Mouse (Mus musculus) G1E (cell line): ENCODE measurements at regions not wholly inside any gene's neighbourhood (a gene's known extent, or its start where the extent isn't known, plus 50 kb on each side); places are given as distances from the start of the nearest gene placed in this dataset.

Source experiments
- ATAC-seq: 2 replicates; pipeline ENCODE4 v1.8.0; 2016; ENCODE audit warnings: mild to moderate bottlenecking; ENCODE audit not compliant: insufficient number of reproducible peaks, poor library complexity, low FRiP score, severe bottlenecking; ENCODE audit errors: extremely low read depth
- DNase-seq: peaks from one replicate; pipeline ENCODE4 v3.0.0; 2012; ENCODE audit warnings: low spot score
- H3K27me3 ChIP-seq: 2 replicates; pipeline ENCODE4 v1.6.1; 2012; ENCODE audit warnings: mild to moderate bottlenecking, low read length, inconsistent platforms; ENCODE audit not compliant: insufficient read depth
- H3K36me3 ChIP-seq: replicated peaks from 2 replicates; pipeline ENCODE3; 2012; ENCODE audit warnings: mild to moderate bottlenecking, inconsistent platforms
- H3K4me1 ChIP-seq: 2 replicates; pipeline ENCODE4 v1.6.1; 2012; ENCODE audit warnings: low read depth, low read length, inconsistent platforms, mixed read lengths; ENCODE audit not compliant: insufficient read depth
- H3K4me3 ChIP-seq: 2 replicates; pipeline ENCODE4 v1.5.1; 2012; ENCODE audit warnings: low read depth, mild to moderate bottlenecking, inconsistent platforms, low read length, moderate library complexity, mixed read lengths
- H3K9me3 ChIP-seq: replicated peaks from 2 replicates; pipeline ENCODE4 v1.6.1; 2012; ENCODE audit warnings: inconsistent platforms
- CTCF ChIP-seq: IDR thresholded peaks from 2 replicates; pipeline ENCODE4 v1.5.1; 2012; ENCODE audit warnings: low read depth, low read length, inconsistent platforms, mixed read lengths
- GATA1 ChIP-seq: IDR thresholded peaks from 2 replicates; pipeline ENCODE4 v1.6.1; 2012; ENCODE audit warnings: borderline replicate concordance, low read length, inconsistent platforms, mixed read lengths
- GATA2 ChIP-seq: IDR thresholded peaks from 2 replicates; pipeline ENCODE4 v1.6.1; 2012; ENCODE audit warnings: low read depth, low read length, inconsistent platforms, borderline replicate concordance
- POLR2AphosphoS5 ChIP-seq: IDR thresholded peaks from 2 replicates; pipeline ENCODE4 v1.6.1; 2012; ENCODE audit warnings: low read depth, low read length, inconsistent platforms; ENCODE audit not compliant: insufficient replicate concordance
- TAL1 ChIP-seq: conservative IDR thresholded peaks from 2 replicates; pipeline ENCODE4 v1.6.1; 2012; ENCODE audit warnings: low read depth, low read length, inconsistent platforms, mixed read lengths

- H3K4me3 ChIP-seq = no peak overlapping the region
- H3K27me3 ChIP-seq = no peaks in the 10 kb centered on the region
- TF ChIP-seq CTCF (no peak), TAL1 (no peak), POLR2AphosphoS5 (no peak), GATA1 (no peak), GATA2 (no peak)
- DNase-seq = no peak
- peaks cover 18% of the 10 kb centered on the region for H3K9me3 ChIP-seq
- no peaks in the 10 kb centered on the region for H3K36me3 ChIP-seq
- ATAC-seq = no peak
- no peaks in the 10 kb centered on the region for H3K4me1 ChIP-seq
These were observed 237.1 kb upstream of the Mctp2 start for GRCm38 (mm10) chr7:72543501-72543900.

DNA sequence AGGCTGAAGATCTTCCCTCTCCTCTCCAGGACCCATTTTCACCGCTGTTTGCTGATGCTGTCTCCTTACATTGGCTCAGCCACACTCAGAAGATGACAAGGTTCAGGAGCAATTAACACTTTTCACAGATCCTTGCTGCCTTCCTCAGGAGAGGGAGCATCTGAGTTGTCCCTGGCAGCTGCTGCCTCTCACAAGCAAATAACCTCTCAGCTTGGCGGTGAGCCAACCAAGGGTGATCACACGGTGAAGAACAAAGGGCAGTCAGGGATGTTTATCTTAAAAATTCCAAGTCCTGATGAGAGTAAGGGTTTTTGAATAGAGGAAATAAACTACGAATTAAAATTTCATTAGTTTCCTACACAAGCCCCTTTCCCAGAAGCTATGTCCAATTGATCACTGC lies 237.5 kb upstream of the Mctp2 start:
- Histone ChIP-seq H3K9me3 (peaks cover 18% of the 10 kb centered on the region), H3K36me3 (no peaks in the 10 kb centered on the region), H3K27me3 (no peaks in the 10 kb centered on the region), H3K4me3 (no peak overlapping the region), H3K4me1 (no peaks in the 10 kb centered on the region)
- no peak for ATAC-seq
- TF ChIP-seq GATA1 (no peak), GATA2 (no peak), CTCF (no peak), POLR2AphosphoS5 (no peak), TAL1 (no peak)
- no peak for DNase-seq

DNA sequence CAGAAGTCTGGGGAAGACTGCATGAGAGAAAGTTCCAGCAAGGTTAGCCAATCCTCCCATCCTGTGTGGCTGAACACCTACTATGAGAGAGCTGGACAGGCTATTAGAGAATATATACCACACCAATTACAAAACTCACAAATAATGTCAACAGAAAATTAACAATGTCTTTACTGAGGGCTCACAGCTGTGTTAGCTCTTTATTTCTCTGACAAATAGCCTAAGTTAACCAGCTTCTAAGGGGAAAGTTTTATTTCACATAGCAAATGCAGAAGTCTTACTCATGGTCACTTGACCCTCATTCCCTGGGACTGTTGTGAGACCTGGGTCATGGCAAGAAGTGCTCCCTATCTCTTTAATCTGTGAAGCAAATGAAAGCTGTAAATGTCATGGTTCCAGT lies 261.0 kb upstream of the Mctp2 start:
- Histone ChIP-seq H3K4me3 (no peak overlapping the region), H3K36me3 (no peaks in the 10 kb centered on the region), H3K4me1 (no peaks in the 10 kb centered on the region), H3K27me3 (no peaks in the 10 kb centered on the region), H3K9me3 (peaks cover 11% of the 10 kb centered on the region)
- no peak for TF ChIP-seq POLR2AphosphoS5
- no peak for TF ChIP-seq TAL1
- no peak for TF ChIP-seq GATA2
- no peak for TF ChIP-seq GATA1
- TF ChIP-seq CTCF = no peak
- DNase-seq = no peak
- no peak for ATAC-seq

DNA sequence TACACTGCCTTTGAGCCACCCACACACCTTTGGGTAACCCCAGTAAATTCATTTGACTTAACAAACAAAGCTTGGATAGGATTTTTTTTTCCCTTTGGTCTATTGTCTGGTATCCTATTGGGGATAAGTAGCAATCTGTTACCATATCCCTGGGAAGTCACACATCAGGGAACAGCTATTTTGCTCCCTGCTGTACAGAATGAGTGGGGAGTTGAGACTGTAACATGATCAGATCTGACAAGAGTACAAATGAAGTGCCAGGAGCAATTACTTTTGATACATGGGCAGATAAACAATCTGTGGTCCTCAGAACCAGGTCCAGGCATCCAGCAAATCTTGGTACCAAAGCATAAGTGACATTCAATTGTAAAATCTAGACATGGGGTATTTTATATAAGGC lies 262.8 kb upstream of the Mctp2 start:
- Histone ChIP-seq H3K9me3 (peaks cover 11% of the 10 kb centered on the region), H3K27me3 (no peaks in the 10 kb centered on the region), H3K4me1 (no peaks in the 10 kb centered on the region), H3K4me3 (no peak overlapping the region), H3K36me3 (no peaks in the 10 kb centered on the region)
- TF ChIP-seq CTCF (no peak), GATA2 (no peak), TAL1 (no peak), POLR2AphosphoS5 (no peak), GATA1 (no peak)
- DNase-seq (no peak), ATAC-seq (no peak)

DNA sequence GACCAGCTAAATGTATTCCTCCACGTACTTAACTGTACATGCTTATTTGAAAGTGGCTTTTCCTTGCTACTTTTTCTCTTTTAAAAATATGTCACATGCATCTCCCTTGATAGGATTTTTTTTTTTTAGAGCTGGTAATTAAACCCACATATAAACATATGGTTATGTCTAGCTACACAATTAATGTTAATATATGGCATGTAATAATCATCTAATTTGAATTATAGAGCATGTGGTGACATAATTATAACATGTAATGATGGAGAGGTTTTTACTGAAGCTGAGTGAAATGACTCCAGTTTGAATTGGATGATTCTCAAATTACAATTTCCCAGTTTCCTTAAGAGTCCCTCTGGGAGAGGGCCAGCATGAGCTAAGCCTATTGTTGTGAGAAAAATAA lies 267.9 kb upstream of the Mctp2 start:
- Histone ChIP-seq H3K4me3 (no peak overlapping the region), H3K4me1 (no peaks in the 10 kb centered on the region), H3K36me3 (no peaks in the 10 kb centered on the region), H3K9me3 (peaks cover 8% of the 10 kb centered on the region), H3K27me3 (no peaks in the 10 kb centered on the region)
- no peak for ATAC-seq
- no peak for DNase-seq
- no peak for TF ChIP-seq GATA1
- no peak for TF ChIP-seq GATA2
- no peak for TF ChIP-seq CTCF
- TF ChIP-seq POLR2AphosphoS5 = no peak
- no peak for TF ChIP-seq TAL1

- H3K9me3 ChIP-seq = peaks cover 14% of the 10 kb centered on the region
- H3K4me3 ChIP-seq = no peak overlapping the region
- no peak for ATAC-seq
- H3K4me1 ChIP-seq = no peaks in the 10 kb centered on the region
- no peaks in the 10 kb centered on the region for H3K36me3 ChIP-seq
- DNase-seq = no peak
- no peak for TF ChIP-seq GATA1
- no peak for TF ChIP-seq TAL1
- no peak for TF ChIP-seq CTCF
- H3K27me3 ChIP-seq = no peaks in the 10 kb centered on the region
These were observed 278.0 kb upstream of the Mctp2 start for GRCm38 (mm10) chr7:72584427-72584826.

- Histone ChIP-seq H3K27me3 (no peaks in the 10 kb centered on the region), H3K4me1 (no peaks in the 10 kb centered on the region), H3K4me3 (no peak overlapping the region), H3K9me3 (peaks cover 7% of the 10 kb centered on the region), H3K36me3 (no peaks in the 10 kb centered on the region)
- ATAC-seq = no peak
- TF ChIP-seq TAL1 (no peak), GATA1 (no peak), CTCF (no peak), GATA2 (no peak), POLR2AphosphoS5 (no peak)
- no peak for DNase-seq
These were observed 282.8 kb upstream of the Mctp2 start for GRCm38 (mm10) chr7:72589241-72589668.
